Mouse (Mus musculus) liver, postnatal 0 days (tissue): ENCODE measurements around the gene Espn.

ENCODE experiments used
- CTCF ChIP-seq: sonication (generic); IDR thresholded peaks from 2 replicates; pipeline ENCODE4 v1.5.1; 2016; ENCODE audit warnings: antibody characterized with exemption, low read depth
- EP300 ChIP-seq: IDR thresholded peaks from 2 replicates; pipeline ENCODE4 v1.6.1; 2016; ENCODE audit warnings: antibody characterized with exemption, low read depth, mild to moderate bottlenecking

DNA sequence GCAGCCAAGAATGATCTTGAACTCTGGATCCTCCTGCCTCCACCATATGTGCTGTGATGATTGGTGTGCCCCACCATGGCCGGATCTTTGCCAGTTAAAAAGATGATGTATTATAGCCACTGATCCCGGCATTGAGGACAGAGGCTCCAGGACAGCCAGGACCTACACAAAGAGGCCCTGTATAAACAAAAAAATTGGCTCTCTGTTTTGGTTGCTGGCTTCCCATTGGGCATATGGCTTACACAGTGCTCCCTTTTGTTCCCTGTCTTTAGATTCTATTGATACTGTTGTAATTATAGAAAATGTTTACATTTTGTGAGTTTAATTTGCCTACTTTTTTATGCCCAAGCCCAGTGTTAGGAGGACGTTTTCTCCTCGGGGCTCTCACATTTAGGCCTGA, 40.4 kb upstream of the Espn start:
- TF ChIP-seq EP300 (no peak), CTCF (no peak)
